Mouse (Mus musculus): Measurements from ENCODE around the gene Agrp.

Agrp gene

GRCm38 (mm10) chr8:105517346-105517745 lies 119.8 kb downstream of the Agrp start:
- no peak for DNase-seq
